Mouse (Mus musculus) Patski (cell line): ENCODE data around the gene Tuba3a. TPM values are rescaled to one million over a fixed set of nuclear protein-coding genes. Genes with fewer than 3 reads are reported as not detected.
"Not testable (repeated sequence)": the region's sequence is repeated elsewhere in the genome, so short reads cannot be mapped to it uniquely, and the experiment has no call there.

ENCODE experiments used
- ATAC-seq: fragments of 100-300 bp; one replicate; pipeline ENCODE4 v1.8.0; 2021
- CTCF ChIA-PET: fragments of 350-600 bp; sonication (Branson Sonifier 250); formaldehyde crosslinking; loops from one replicate; lab custom pipeline; 2022; ENCODE audit warnings: inconsistent platforms; lab: Charles Lee
- POLR2A ChIA-PET: fragments of 350-600 bp; sonication (Branson Sonifier 250); formaldehyde crosslinking; loops from one replicate; lab custom pipeline; 2022; ENCODE audit warnings: antibody characterized with exemption, inconsistent platforms; lab: Charles Lee
- DNase-seq: peaks from one replicate; pipeline ENCODE4 v3.0.0-alpha.2; 2011; ENCODE audit warnings: low read depth, low spot score
- H3K27me3 ChIP-seq: fragments of 371-371 bp; one replicate; pipeline ENCODE4 v1.5.1; 2021
- CTCF ChIP-seq: fragments of 100-300 bp; IDR thresholded peaks from one replicate; pipeline ENCODE4 v1.5.1; 2021
- in situ Hi-C: fragments of 300-500 bp; cut with MboI; formaldehyde crosslinking; loops from 3 replicates; pipeline ENCODE4 v1.11.1; 2018; ENCODE audit warnings: low pct_unique_long_range_greater_than_20kb, mixed read lengths
- polyA plus RNA-seq: library from polyadenylated mRNA; unstranded; gene quantifications from one replicate; pipeline ENCODE4 v1.2.3, GENCODE M21; 2021

The Tuba3a gene
- polyA plus RNA-seq, 1 experiment from 2014 or later: not detected

GRCm38 (mm10) chr6:125308921-125309320 is 23.1 kb upstream of the Tuba3a start:
- ChIA-PET POLR2A (interaction anchor here (1.4 kb wide), 1 partner anchor 55 kb away, joined by 4 read pairs; no protein-coding TSS in a partner anchor), CTCF (interaction anchor here (2.4 kb wide), 1 partner anchor 12 kb away, joined by 7 read pairs; no protein-coding TSS in a partner anchor)
- DNase-seq (no peak), ATAC-seq (no peak)
- no peaks in the 10 kb centered on the region for H3K27me3 ChIP-seq
- no peak for TF ChIP-seq CTCF
- in situ Hi-C loops: no loop called here

GRCm38 (mm10) chr6:125307091-125307490 is 21.2 kb upstream of the Tuba3a start:
- ATAC-seq (no peak), DNase-seq (no peak)
- POLR2A ChIA-PET: no interaction called here
- no peak for TF ChIP-seq CTCF
- no peaks in the 10 kb centered on the region for H3K27me3 ChIP-seq
- CTCF ChIA-PET: interaction anchor here (1.4 kb wide), 1 partner anchor 13 kb away, joined by 3 read pairs; no protein-coding TSS in a partner anchor
- in situ Hi-C loops: no loop called here

DNA sequence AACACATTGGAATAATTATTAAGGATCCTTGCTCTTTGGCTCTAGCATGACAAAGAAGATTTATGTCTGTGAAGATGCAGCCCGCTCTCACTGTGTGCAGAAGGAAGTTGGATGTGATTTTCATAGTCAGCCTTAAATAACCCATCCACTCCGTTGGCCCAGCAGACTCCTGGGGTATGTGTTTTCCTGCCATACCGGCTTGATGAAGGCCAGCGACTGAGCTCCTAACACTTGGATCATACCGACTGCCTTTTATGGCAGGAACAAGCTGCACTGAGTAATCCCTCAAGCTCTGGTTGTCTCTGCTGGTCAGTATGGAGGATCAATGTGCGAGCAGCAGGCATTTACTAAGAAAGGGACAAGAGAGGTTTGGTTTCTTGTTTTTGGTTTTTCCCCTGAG is 19.6 kb upstream of the Tuba3a start:
- in situ Hi-C loops: no loop called here
- CTCF ChIA-PET: no interaction called here
- no peaks in the 10 kb centered on the region for H3K27me3 ChIP-seq
- POLR2A ChIA-PET: no interaction called here
- no peak for TF ChIP-seq CTCF
- ATAC-seq: no peak
- DNase-seq: no peak

DNA sequence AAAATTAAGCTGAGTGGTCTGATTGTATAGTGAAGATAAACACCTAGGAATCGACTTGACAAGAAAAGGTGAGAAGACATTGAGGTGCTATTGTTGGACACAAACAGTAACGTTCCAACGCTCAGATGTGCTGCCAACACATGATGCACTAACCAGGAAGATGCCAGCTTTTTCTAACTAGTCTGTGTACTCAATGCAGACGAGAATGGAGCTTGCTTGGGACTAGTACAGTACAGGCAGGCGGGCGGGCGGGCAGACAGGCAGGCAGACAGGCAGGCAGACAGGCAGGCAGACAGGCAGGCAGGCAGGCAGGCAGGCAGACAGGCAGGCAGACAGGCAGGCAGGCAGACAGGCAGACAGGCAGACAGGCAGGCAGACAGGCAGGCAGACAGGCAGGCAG is 18.6 kb upstream of the Tuba3a start:
- POLR2A ChIA-PET, DNase-seq, CTCF ChIA-PET, ATAC-seq, in situ Hi-C loops, H3K27me3 ChIP-seq: not testable (repeated sequence)

- ChIA-PET CTCF (no interaction called here), POLR2A (no interaction called here)
- no peak for TF ChIP-seq CTCF
- ATAC-seq (no peak), DNase-seq (no peak)
- in situ Hi-C loops: no loop called here
- H3K27me3 ChIP-seq: no peaks in the 10 kb centered on the region
These were observed 17.4 kb upstream of the Tuba3a start for GRCm38 (mm10) chr6:125303242-125303641.

GRCm38 (mm10) chr6:125302231-125302982 is 16.6 kb upstream of the Tuba3a start:
- no peaks in the 10 kb centered on the region for H3K27me3 ChIP-seq
- in situ Hi-C loops: no loop called here
- ChIA-PET CTCF (no interaction called here), POLR2A (no interaction called here)
- TF ChIP-seq CTCF: no peak
- DNase-seq (no peak), ATAC-seq (no peak)

DNA sequence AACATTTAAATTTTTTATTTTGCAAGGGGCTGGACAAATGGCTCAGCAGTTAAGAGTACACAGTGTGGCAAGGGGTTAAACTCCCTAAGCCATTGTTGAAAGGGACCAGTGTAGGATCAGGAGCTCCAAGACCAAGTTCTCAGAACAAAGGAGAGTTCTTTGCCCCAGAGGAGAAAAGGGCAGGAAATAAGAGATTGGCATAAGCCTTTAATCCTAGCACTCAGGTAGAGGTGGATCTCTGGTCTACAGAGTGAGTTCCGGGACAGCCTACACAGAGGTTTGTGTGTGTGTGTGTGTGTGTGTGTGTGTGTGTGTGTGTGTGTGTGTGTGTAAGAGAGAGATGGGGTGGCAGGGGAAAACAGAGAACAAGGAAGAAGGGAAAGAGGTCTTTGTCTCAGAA is 15.1 kb upstream of the Tuba3a start:
- H3K27me3 ChIP-seq: no peaks in the 10 kb centered on the region
- no peak for DNase-seq
- no peak for ATAC-seq
- ChIA-PET CTCF (no interaction called here), POLR2A (no interaction called here)
- no peak for TF ChIP-seq CTCF
- in situ Hi-C loops: no loop called here

DNA sequence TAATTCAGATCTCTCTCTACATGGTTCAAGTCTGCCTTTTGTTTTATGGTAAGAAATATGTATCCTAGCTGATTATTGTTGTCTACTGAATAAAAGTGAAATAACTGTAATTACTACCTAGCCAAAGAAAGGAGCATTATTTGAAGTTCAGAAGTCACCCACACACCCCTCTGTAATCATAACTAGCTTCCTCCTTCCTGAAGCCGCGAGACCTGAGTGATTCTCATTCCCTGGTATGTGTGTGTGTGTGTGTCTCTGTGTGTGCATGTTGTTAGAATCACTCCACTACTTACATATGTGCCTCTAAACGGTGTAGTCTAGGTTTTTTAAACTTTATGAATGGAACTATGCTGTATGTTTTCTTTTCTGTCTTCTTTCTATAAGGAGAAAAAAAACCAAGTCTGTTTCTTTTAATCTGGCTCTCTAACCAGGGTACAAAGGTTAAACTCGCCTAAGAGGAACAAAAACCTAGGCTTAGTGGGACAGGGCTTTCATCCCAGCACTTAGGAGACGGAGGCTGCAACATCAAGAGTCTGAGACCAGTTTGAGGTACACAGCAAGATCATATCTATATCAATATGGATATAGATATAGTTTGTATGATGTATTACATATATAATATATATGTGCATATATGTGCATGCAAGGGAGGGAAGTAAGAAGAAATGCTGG is 11.4 kb upstream of the Tuba3a start:
- in situ Hi-C loops: no loop called here
- DNase-seq (no peak), ATAC-seq (no peak)
- ChIA-PET CTCF (interaction anchor here (2.0 kb wide), 1 partner anchor 12 kb away, joined by 7 read pairs; no protein-coding TSS in a partner anchor), POLR2A (no interaction called here)
- H3K27me3 ChIP-seq: no peaks in the 10 kb centered on the region
- TF ChIP-seq CTCF: no peak

DNA sequence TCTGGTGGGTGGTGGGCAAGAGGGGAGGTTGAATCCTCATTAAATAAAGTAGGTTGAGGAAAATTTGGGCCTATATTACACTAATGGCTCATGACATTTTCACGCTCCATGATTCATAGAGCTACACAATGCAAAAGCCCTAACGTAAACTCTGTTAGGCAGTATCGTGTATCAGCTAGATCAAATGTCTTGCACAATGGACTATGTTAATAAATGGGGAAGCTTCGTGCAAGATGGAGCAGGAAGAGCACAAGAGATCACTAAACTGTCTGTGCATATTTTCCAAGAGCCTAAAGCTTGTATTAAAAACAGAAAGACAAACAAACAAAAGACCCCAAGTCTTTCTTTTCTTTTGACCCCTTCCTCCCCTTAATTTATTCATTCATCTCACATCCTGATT is 8.2 kb upstream of the Tuba3a start:
- no peak for DNase-seq
- TF ChIP-seq CTCF: no peak
- ATAC-seq: no peak
- ChIA-PET POLR2A (interaction anchor here (1.0 kb wide), 1 partner anchor 56 kb away, joined by 3 read pairs; no protein-coding TSS in a partner anchor), CTCF (interaction anchor here (1.4 kb wide), 1 partner anchor 13 kb away, joined by 3 read pairs; no protein-coding TSS in a partner anchor)
- in situ Hi-C loops: no loop called here
- H3K27me3 ChIP-seq: no peaks in the 10 kb centered on the region

GRCm38 (mm10) chr6:125292256-125292655 is 6.4 kb upstream of the Tuba3a start:
- in situ Hi-C loops: no loop called here

DNA sequence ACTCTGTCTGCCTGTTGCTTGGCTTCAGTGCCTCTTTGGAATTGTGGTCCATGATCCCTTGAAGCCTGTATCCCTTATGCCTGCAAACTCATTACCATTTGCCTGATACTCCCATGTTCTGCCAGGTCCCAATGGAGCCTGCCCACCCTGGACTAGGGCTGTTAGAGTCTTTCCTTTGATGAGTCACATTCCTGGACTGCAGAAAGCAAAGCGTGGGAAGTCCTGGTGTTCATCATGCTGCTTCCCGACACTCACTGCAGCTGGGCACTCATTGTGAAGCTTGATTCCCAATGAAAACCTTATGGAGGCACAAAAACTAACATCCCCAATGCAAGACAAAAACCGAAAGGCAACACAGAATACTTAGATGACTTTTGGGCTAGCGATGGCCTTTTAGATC is 5.5 kb upstream of the Tuba3a start:
- ATAC-seq: peak; percentile 21
- DNase-seq: no peak
- CTCF ChIA-PET: no interaction called here
- no peak for TF ChIP-seq CTCF
- no peaks in the 10 kb centered on the region for H3K27me3 ChIP-seq
- POLR2A ChIA-PET: no interaction called here
- in situ Hi-C loops: no loop called here

More at GRCm38 (mm10) chr6:125292256-125292655, 6.4 kb upstream of the Tuba3a start:
- ChIA-PET POLR2A (interaction anchor here (0.9 kb wide), 1 partner anchor 56 kb away, joined by 3 read pairs; no protein-coding TSS in a partner anchor), CTCF (no interaction called here)
- H3K27me3 ChIP-seq: no peaks in the 10 kb centered on the region
- DNase-seq (no peak), ATAC-seq (no peak)
- TF ChIP-seq CTCF: no peak
